Mouse (Mus musculus) hindbrain, embryonic 11.5 days (tissue): ENCODE results near the gene Ryr2. TPM values are rescaled to one million over a fixed set of nuclear protein-coding genes. Genes with fewer than 3 reads are reported as not detected.

Source experiments
- ATAC-seq: fragments of 200-750 bp; cut with Nextera tagmentation; 2 replicates; pipeline ENCODE4 v1.8.0; 2017; ENCODE audit warnings: mild to moderate bottlenecking, moderate TSS enrichment, moderate library complexity; ENCODE audit not compliant: low FRiP score
- DNase-seq: peaks from one replicate; pipeline ENCODE4 v3.0.0-alpha.2; 2015; ENCODE audit warnings: low spot score
- H3K27ac ChIP-seq: fragments of 300-500 bp; sonication (generic); 2 replicates; pipeline ENCODE4 v1.5.1; 2014; ENCODE audit warnings: mild to moderate bottlenecking, low read depth, low read length
- H3K27me3 ChIP-seq: fragments of 300-500 bp; sonication (generic); 2 replicates; pipeline ENCODE4 v1.6.1; 2014; ENCODE audit warnings: mild to moderate bottlenecking, low read length, moderate library complexity, mixed read lengths; ENCODE audit not compliant: control insufficient read depth, insufficient read depth
- H3K36me3 ChIP-seq: fragments of 300-500 bp; sonication (generic); 2 replicates; pipeline ENCODE4 v1.6.1; 2014; ENCODE audit warnings: mild to moderate bottlenecking, low read length, moderate library complexity, mixed read lengths; ENCODE audit not compliant: control insufficient read depth, insufficient read depth
- H3K4me1 ChIP-seq: fragments of 300-500 bp; sonication (generic); replicated peaks from 2 replicates; pipeline ENCODE4 v1.6.1; 2014; ENCODE audit warnings: low read length, mixed read lengths; ENCODE audit not compliant: control insufficient read depth, insufficient read depth
- H3K4me2 ChIP-seq: fragments of 300-500 bp; sonication (generic); replicated peaks from 2 replicates; pipeline ENCODE4 v1.6.1; 2014; ENCODE audit warnings: mild to moderate bottlenecking, low read depth, low read length
- H3K4me3 ChIP-seq: fragments of 300-500 bp; sonication (generic); 2 replicates; pipeline ENCODE4 v1.5.1; 2014; ENCODE audit warnings: low read depth, low read length
- H3K9ac ChIP-seq: fragments of 300-500 bp; sonication (generic); 2 replicates; pipeline ENCODE4 v1.6.1; 2014; ENCODE audit warnings: low read depth, low read length
- H3K9me3 ChIP-seq: fragments of 300-500 bp; sonication (generic); 2 replicates; pipeline ENCODE4 v1.6.1; 2016; ENCODE audit warnings: low read length; ENCODE audit not compliant: control insufficient read depth
- WGBS: fragments of 180-500 bp; shearing (Covaris S2); extraction: QIAGEN DNeasy Blood & Tissue Kit; methylation state at CpG from one replicate; pipeline ENCODE4 v1.1.7; 2014; 5-methylcytosine and 5-hydroxymethylcytosine counted together
- polyA plus RNA-seq: library from polyadenylated mRNA; unstranded; fragments of >200 nt; fragmentation: Nextera tagmentation; extraction: Ambion mirVana; gene quantifications from 2 replicates; pipeline ENCODE4 v1.2.1, GENCODE M21; 2014

Ryr2 gene
- polyA plus RNA-seq, 1 experiment from 2014 or later = 1.5 TPM

GRCm38 (mm10) chr13:12103017-12103416 is 3.7 kb downstream of the Ryr2 start:
- Histone ChIP-seq H3K4me2 (no peak overlapping the region), H3K4me3 (no peak overlapping the region), H3K9ac (no peak overlapping the region), H3K27ac (no peak overlapping the region), H3K36me3 (no peaks in the 10 kb centered on the region), H3K4me1 (no peaks in the 10 kb centered on the region), H3K9me3 (no peaks in the 10 kb centered on the region), H3K27me3 (peaks cover 24% of the 10 kb centered on the region)
- no peak for ATAC-seq
- DNase-seq = no peak
- WGBS = 51% methylated on average over 3 of the region's 3 CpGs

GRCm38 (mm10) chr13:12099446-12099845 is 7.3 kb downstream of the Ryr2 start:
- Histone ChIP-seq H3K4me3 (no peak overlapping the region), H3K4me1 (no peaks in the 10 kb centered on the region), H3K27ac (no peak overlapping the region), H3K9ac (no peak overlapping the region), H3K27me3 (peaks cover under 1% of the 10 kb centered on the region; the same call in 1 of the 2 replicates), H3K4me2 (no peak overlapping the region), H3K9me3 (no peaks in the 10 kb centered on the region), H3K36me3 (no peaks in the 10 kb centered on the region)
- ATAC-seq (no peak), DNase-seq (no peak)
- WGBS = 81% methylated on average over 3 of the region's 3 CpGs

- no peak overlapping the region for H3K9ac ChIP-seq
- WGBS = 79% methylated on average over 1 of the region's 1 CpGs
- H3K9me3 ChIP-seq = no peaks in the 10 kb centered on the region
- ATAC-seq (no peak), DNase-seq (no peak)
- H3K4me3 ChIP-seq = no peak overlapping the region
- H3K4me2 ChIP-seq = no peak overlapping the region
- H3K36me3 ChIP-seq = no peaks in the 10 kb centered on the region
- H3K4me1 ChIP-seq = no peaks in the 10 kb centered on the region
- no peaks in the 10 kb centered on the region for H3K27me3 ChIP-seq
- H3K27ac ChIP-seq = no peak overlapping the region
Measured at GRCm38 (mm10) chr13:12098981-12099380, 7.8 kb downstream of the Ryr2 start.

- Histone ChIP-seq H3K4me2 (no peak overlapping the region), H3K36me3 (no peaks in the 10 kb centered on the region), H3K27ac (no peak overlapping the region), H3K4me1 (no peaks in the 10 kb centered on the region), H3K4me3 (no peak overlapping the region), H3K9ac (no peak overlapping the region), H3K9me3 (no peaks in the 10 kb centered on the region), H3K27me3 (no peaks in the 10 kb centered on the region)
- ATAC-seq (no peak), DNase-seq (no peak)
- whole genome bisulfite sequencing = 79% methylated on average over 3 of the region's 3 CpGs
Measured at GRCm38 (mm10) chr13:12096382-12096932, 10.3 kb downstream of the Ryr2 start.

- 82% methylated on average over 7 of the region's 7 CpGs for WGBS
Measured at GRCm38 (mm10) chr13:12094569-12094968, 12.2 kb downstream of the Ryr2 start.

GRCm38 (mm10) chr13:12093146-12093545 is 13.6 kb downstream of the Ryr2 start:
- no peaks in the 10 kb centered on the region for H3K4me1 ChIP-seq

More at GRCm38 (mm10) chr13:12094569-12094968, 12.2 kb downstream of the Ryr2 start:
- ATAC-seq (no peak), DNase-seq (no peak)
- no peaks in the 10 kb centered on the region for H3K27me3 ChIP-seq
- no peak overlapping the region for H3K4me2 ChIP-seq
- no peaks in the 10 kb centered on the region for H3K36me3 ChIP-seq
- no peaks in the 10 kb centered on the region for H3K4me1 ChIP-seq
- no peaks in the 10 kb centered on the region for H3K9me3 ChIP-seq
- no peak overlapping the region for H3K9ac ChIP-seq
- no peak overlapping the region for H3K27ac ChIP-seq
- no peak overlapping the region for H3K4me3 ChIP-seq

GRCm38 (mm10) chr13:12092379-12093107 is 14.2 kb downstream of the Ryr2 start:
- no peaks in the 10 kb centered on the region for H3K27me3 ChIP-seq
- no peak overlapping the region for H3K9ac ChIP-seq
- DNase-seq (no peak), ATAC-seq (no peak)
- WGBS = 93% methylated on average over 11 of the region's 11 CpGs
- H3K4me1 ChIP-seq = no peaks in the 10 kb centered on the region
- no peak overlapping the region for H3K4me2 ChIP-seq
- H3K36me3 ChIP-seq = no peaks in the 10 kb centered on the region
- H3K27ac ChIP-seq = no peak overlapping the region
- H3K4me3 ChIP-seq = no peak overlapping the region
- H3K9me3 ChIP-seq = no peaks in the 10 kb centered on the region

More at GRCm38 (mm10) chr13:12093146-12093545, 13.6 kb downstream of the Ryr2 start:
- WGBS = 84% methylated on average over 5 of the region's 5 CpGs
- no peaks in the 10 kb centered on the region for H3K27me3 ChIP-seq
- no peaks in the 10 kb centered on the region for H3K9me3 ChIP-seq
- H3K4me2 ChIP-seq = no peak overlapping the region
- H3K4me3 ChIP-seq = no peak overlapping the region
- H3K9ac ChIP-seq = no peak overlapping the region
- no peaks in the 10 kb centered on the region for H3K36me3 ChIP-seq
- H3K27ac ChIP-seq = no peak overlapping the region
- no peak for DNase-seq
- ATAC-seq = no peak

GRCm38 (mm10) chr13:12084112-12084475 is 22.7 kb downstream of the Ryr2 start:
- no peaks in the 10 kb centered on the region for H3K9me3 ChIP-seq
- 90% methylated on average over 2 of the region's 2 CpGs for WGBS
- H3K4me2 ChIP-seq = no peak overlapping the region
- H3K4me1 ChIP-seq = no peaks in the 10 kb centered on the region
- ATAC-seq = no peak
- no peak overlapping the region for H3K9ac ChIP-seq
- no peak for DNase-seq
- no peaks in the 10 kb centered on the region; the same call in 1 of the 2 replicates for H3K27me3 ChIP-seq
- no peak overlapping the region for H3K4me3 ChIP-seq
- no peak overlapping the region for H3K27ac ChIP-seq
- no peaks in the 10 kb centered on the region for H3K36me3 ChIP-seq
